Mouse (Mus musculus) intestine, embryonic 16.5 days (tissue): ENCODE data around the gene Olfr1467. TPM values are rescaled to one million over a fixed set of nuclear protein-coding genes. Genes with fewer than 3 reads are reported as not detected.

ENCODE experiments used
- ATAC-seq: fragments of 200-750 bp; cut with Nextera tagmentation; 2 replicates; pipeline ENCODE4 v1.8.0; 2017; ENCODE audit warnings: moderate TSS enrichment, moderate library complexity
- H3K27ac ChIP-seq: fragments of 300-500 bp; sonication (generic); 2 replicates; pipeline ENCODE4 v1.5.1; 2014; ENCODE audit warnings: mild to moderate bottlenecking, low read length
- H3K27me3 ChIP-seq: fragments of 300-500 bp; sonication (generic); replicated peaks from 2 replicates; pipeline ENCODE4 v1.6.1; 2014; ENCODE audit warnings: low read length, control low read depth, mixed read lengths; ENCODE audit not compliant: control insufficient read depth, insufficient read depth
- H3K36me3 ChIP-seq: fragments of 300-500 bp; sonication (generic); 2 replicates; pipeline ENCODE4 v1.6.1; 2014; ENCODE audit warnings: low read length, control low read depth; ENCODE audit not compliant: control insufficient read depth, insufficient read depth
- H3K4me1 ChIP-seq: fragments of 300-500 bp; sonication (generic); 2 replicates; pipeline ENCODE4 v1.6.1; 2014; ENCODE audit warnings: low read length, control low read depth, mixed read lengths; ENCODE audit not compliant: control insufficient read depth, insufficient read depth
- H3K4me2 ChIP-seq: fragments of 300-500 bp; sonication (generic); 2 replicates; pipeline ENCODE4 v1.6.1; 2014; ENCODE audit warnings: low read depth, low read length, control low read depth
- H3K4me3 ChIP-seq: fragments of 300-500 bp; sonication (generic); 2 replicates; pipeline ENCODE4 v1.5.1; 2014; ENCODE audit warnings: mild to moderate bottlenecking, low read length
- H3K9ac ChIP-seq: fragments of 300-500 bp; sonication (generic); 2 replicates; pipeline ENCODE4 v1.6.1; 2014; ENCODE audit warnings: low read depth, low read length
- H3K9me3 ChIP-seq: fragments of 300-500 bp; sonication (generic); 2 replicates; pipeline ENCODE4 v1.6.1; 2016; ENCODE audit warnings: low read length, control low read depth; ENCODE audit not compliant: control insufficient read depth
- WGBS: fragments of 180-500 bp; shearing (Covaris S2); extraction: QIAGEN DNeasy Blood & Tissue Kit; methylation state at CpG from one replicate; pipeline ENCODE4 v1.1.7; 2014; 5-methylcytosine and 5-hydroxymethylcytosine counted together
- polyA plus RNA-seq: library from polyadenylated mRNA; unstranded; fragments of >200 nt; fragmentation: Nextera tagmentation; extraction: Ambion mirVana; gene quantifications from 2 replicates; pipeline ENCODE4 v1.2.1, GENCODE M21; 2015

Olfr1467 gene
- not detected in 2 replicates for polyA plus RNA-seq

DNA sequence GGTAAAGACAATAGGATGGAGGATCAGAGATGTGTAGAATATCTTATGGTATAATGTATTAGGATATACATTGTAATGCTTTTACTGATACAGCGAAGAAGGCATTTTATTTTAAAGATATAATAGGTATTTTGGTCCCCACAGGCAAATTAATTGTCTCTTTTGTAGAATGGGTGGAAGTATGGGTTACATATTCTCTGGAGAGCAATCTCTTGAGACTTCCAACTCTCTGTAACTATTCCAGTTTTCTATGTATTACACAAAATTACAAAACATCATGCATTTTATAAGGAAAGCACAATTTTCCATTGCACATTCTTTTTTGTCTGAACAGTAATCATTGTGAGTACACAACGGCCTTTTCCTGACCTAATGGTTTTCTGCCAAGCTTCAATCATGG, at the start of gene Olfr1467:
Gene Olfr1467 (plus strand): TSS at position 301 of the 400 bp plus-strand sequence.
- no peak within 1 kb of the TSS for H3K4me2 ChIP-seq

DNA sequence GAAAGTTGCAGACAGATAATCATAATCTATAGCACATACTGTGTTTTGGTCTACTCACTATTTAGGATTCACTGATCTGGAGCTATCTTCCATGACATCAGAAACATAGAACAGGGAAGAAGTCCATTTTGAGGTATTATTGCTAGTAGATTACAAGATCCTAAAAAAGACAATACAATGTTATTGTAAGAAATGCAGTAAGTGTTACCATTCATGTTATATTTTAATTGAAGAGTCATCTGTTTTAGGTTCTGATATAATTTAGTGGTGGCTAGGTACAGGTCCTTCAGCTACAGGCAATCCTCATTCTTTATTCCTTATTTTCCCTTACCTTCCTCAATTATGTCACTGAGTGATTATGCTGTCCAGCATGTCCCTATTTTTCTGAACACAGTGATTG, 46.6 kb upstream of the Olfr1467 start, which contains the start of gene Olfr1465:
Gene Olfr1465 (minus strand): TSS at position 101 of the 400 bp plus-strand sequence.
- Histone ChIP-seq H3K9me3 (peaks cover 4% of the 10 kb centered on the region; the same call in 1 of the 2 replicates), H3K4me1 (no peaks in the 10 kb centered on the region), H3K27ac (no peak within 1 kb of the TSS), H3K4me2 (no peak within 1 kb of the TSS), H3K4me3 (no peak within 1 kb of the TSS), H3K36me3 (no peaks in the 10 kb centered on the region), H3K27me3 (no peaks in the 10 kb centered on the region), H3K9ac (no peak within 1 kb of the TSS)
- no peak for ATAC-seq

More for the DNA sequence above, at the start of gene Olfr1467:
- no peak within 1 kb of the TSS for H3K27ac ChIP-seq
- H3K27me3 ChIP-seq = no peaks in the 10 kb centered on the region
- no peaks in the 10 kb centered on the region for H3K9me3 ChIP-seq
- no peak for ATAC-seq
- no peaks in the 10 kb centered on the region for H3K4me1 ChIP-seq
- H3K36me3 ChIP-seq = no peaks in the 10 kb centered on the region
- no peak within 1 kb of the TSS for H3K4me3 ChIP-seq
- no peak within 1 kb of the TSS for H3K9ac ChIP-seq
- 67% methylated on average over 2 of the region's 2 CpGs for WGBS

DNA sequence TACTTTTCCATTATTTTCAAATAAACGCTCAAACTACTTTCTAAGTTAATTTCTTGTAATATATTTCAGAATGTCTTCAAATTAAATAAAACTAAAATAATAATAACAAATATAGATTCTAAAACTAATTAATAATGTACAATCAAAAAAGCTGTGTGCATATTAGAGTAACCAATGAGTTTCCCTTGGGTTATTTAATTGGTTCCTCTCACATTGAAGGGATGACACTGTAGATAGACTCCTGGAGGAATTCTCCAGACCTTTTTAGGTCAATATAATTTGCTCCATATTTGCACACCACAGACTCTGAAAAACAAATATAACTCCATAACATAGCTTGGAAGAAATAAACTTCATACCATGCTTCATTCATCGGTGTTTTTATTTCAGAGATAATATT, 23.5 kb upstream of the Olfr1467 start, which contains the start of gene Olfr1466:
Gene Olfr1466 (plus strand): TSS at position 301 of the 400 bp plus-strand sequence.
- Histone ChIP-seq H3K27ac (no peak within 1 kb of the TSS), H3K36me3 (no peaks in the 10 kb centered on the region), H3K4me2 (no peak within 1 kb of the TSS), H3K27me3 (no peaks in the 10 kb centered on the region), H3K4me3 (no peak within 1 kb of the TSS), H3K9ac (no peak within 1 kb of the TSS), H3K4me1 (no peaks in the 10 kb centered on the region), H3K9me3 (no peaks in the 10 kb centered on the region)
- 84% methylated on average over 2 of the region's 2 CpGs for WGBS
- ATAC-seq = no peak

DNA sequence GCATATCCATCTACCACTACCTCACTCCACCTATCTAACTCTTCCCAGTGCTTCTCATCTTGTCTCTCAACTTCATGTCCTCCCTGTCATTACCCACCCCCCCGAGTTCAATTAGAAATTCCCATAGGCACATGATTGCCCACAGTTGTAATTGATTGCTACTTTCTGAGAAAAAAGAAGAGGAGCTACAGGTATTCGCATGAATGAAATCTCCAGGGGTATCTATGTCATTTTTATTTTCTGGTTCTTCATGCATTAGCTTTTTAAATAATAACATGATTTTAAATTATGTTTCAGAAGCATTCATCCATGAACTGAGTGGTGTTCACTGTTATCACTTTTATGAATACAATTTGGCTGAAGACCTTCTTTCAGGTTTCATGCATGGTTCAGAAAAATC, 45.5 kb downstream of the Olfr1467 start, which contains the start of gene Olfr1469:
Gene Olfr1469 (plus strand): TSS at position 301 of the 400 bp plus-strand sequence.
- no peak within 1 kb of the TSS for H3K4me2 ChIP-seq
- 70% methylated on average over 2 of the region's 2 CpGs for WGBS

More for the DNA sequence above, 45.5 kb downstream of the Olfr1467 start, which contains the start of gene Olfr1469:
- no peak within 1 kb of the TSS for H3K27ac ChIP-seq
- no peaks in the 10 kb centered on the region for H3K36me3 ChIP-seq
- no peak within 1 kb of the TSS for H3K9ac ChIP-seq
- H3K4me3 ChIP-seq = no peak within 1 kb of the TSS
- no peak for ATAC-seq
- H3K27me3 ChIP-seq = no peaks in the 10 kb centered on the region
- H3K9me3 ChIP-seq = no peaks in the 10 kb centered on the region
- H3K4me1 ChIP-seq = no peaks in the 10 kb centered on the region

Other genes starting within 250 kb of the Olfr1467 start
- gene Olfr1459, start 212.7 kb upstream of the Olfr1467 start, polyA plus RNA-seq = not detected in 2 replicates
- not detected in 2 replicates for gene Olfr1461, start 199.2 kb upstream of the Olfr1467 start, polyA plus RNA-seq
- not detected in 2 replicates for gene Olfr1462, start 176.5 kb upstream of the Olfr1467 start, polyA plus RNA-seq
- gene Olfr1463, start 130.9 kb upstream of the Olfr1467 start, polyA plus RNA-seq = not detected in 2 replicates
- not detected in 2 replicates for gene Olfr1465, start 46.7 kb upstream of the Olfr1467 start, polyA plus RNA-seq
- gene Olfr1466, start 23.4 kb upstream of the Olfr1467 start, polyA plus RNA-seq = not detected in 2 replicates
- not detected in 2 replicates for gene Olfr1469, start 45.6 kb downstream of the Olfr1467 start, polyA plus RNA-seq
- gene Olfr1471, start 81.2 kb downstream of the Olfr1467 start, polyA plus RNA-seq = not detected in 2 replicates
- not detected in 2 replicates for gene Olfr1472, start 93.8 kb downstream of the Olfr1467 start, polyA plus RNA-seq
- gene Olfr1474, start 107.3 kb downstream of the Olfr1467 start, polyA plus RNA-seq = not detected in 2 replicates
- not detected in 2 replicates for gene Olfr1475, start 118.0 kb downstream of the Olfr1467 start, polyA plus RNA-seq
- gene Olfr1477, start 138.3 kb downstream of the Olfr1467 start, polyA plus RNA-seq = not detected in 2 replicates
- not detected in 2 replicates for gene Olfr1480, start 165.7 kb downstream of the Olfr1467 start, polyA plus RNA-seq
- gene Olfr1484, start 221.3 kb downstream of the Olfr1467 start, polyA plus RNA-seq = not detected in 2 replicates